Mouse (Mus musculus): ENCODE data around the gene Ndufb4. TPM values are rescaled to one million over a fixed set of nuclear protein-coding genes. Genes with fewer than 3 reads are reported as not detected.

Gene Ndufb4
- polyA plus RNA-seq, 1 experiment from 2014 or later: 49.1 TPM

- peaks cover 14% of the 10 kb centered on the region for H3K4me1 ChIP-seq (ENCODE audit: control insufficient read depth, insufficient read depth, low read length)
- H3K36me3 ChIP-seq (ENCODE audit: control insufficient read depth, insufficient read depth, low read length): no peaks in the 10 kb centered on the region
- H3K27me3 ChIP-seq (ENCODE audit: control insufficient read depth, insufficient read depth, low read depth, low read length): no peaks in the 10 kb centered on the region
- ATAC-seq: no peak
- WGBS: 82% methylated on average over 8 of the region's 8 CpGs
- H3K27ac ChIP-seq (ENCODE audit: low read length): no peak overlapping the region
- H3K4me2 ChIP-seq (ENCODE audit: low read length): no peak overlapping the region
- H3K4me3 ChIP-seq (ENCODE audit: low read depth, low read length): no peak overlapping the region
- H3K9me3 ChIP-seq (replicated peaks; ENCODE audit: control insufficient read depth, low read length, poor library complexity, severe bottlenecking): no peaks in the 10 kb centered on the region
- H3K9ac ChIP-seq (ENCODE audit: low read depth, low read length): no peak overlapping the region
These were observed 35.1 kb upstream of the Ndufb4 start for GRCm38 (mm10) chr16:37689251-37689926.

DNA sequence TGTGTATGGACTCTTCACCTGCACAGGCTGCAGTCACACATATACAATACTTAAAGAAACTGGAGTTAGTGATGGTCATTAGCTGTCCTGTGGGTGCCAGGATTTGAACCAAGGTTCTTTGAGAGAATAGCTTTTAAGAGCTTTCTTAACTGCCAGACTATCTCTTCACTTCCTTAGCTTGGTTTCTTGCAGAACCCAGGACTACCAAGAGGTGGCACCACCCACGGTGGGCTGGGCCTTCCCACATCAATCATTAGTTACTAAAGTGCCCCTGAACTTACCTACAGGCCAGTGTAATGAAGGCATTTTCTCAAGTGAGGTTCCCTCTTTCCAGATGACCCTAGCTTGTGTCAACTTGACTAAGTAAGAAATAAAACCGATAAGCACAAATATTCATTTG lies 33.9 kb upstream of the Ndufb4 start:
- Histone ChIP-seq H3K9ac (ENCODE audit: low read depth, low read length) (no peak overlapping the region), H3K27ac (ENCODE audit: low read length) (no peak overlapping the region), H3K9me3 (replicated peaks; ENCODE audit: control insufficient read depth, low read length, poor library complexity, severe bottlenecking) (no peaks in the 10 kb centered on the region), H3K4me1 (ENCODE audit: control insufficient read depth, insufficient read depth, low read length) (peaks cover 26% of the 10 kb centered on the region), H3K36me3 (ENCODE audit: control insufficient read depth, insufficient read depth, low read length) (no peaks in the 10 kb centered on the region), H3K4me2 (ENCODE audit: low read length) (no peak overlapping the region), H3K27me3 (ENCODE audit: control insufficient read depth, insufficient read depth, low read depth, low read length) (no peaks in the 10 kb centered on the region), H3K4me3 (ENCODE audit: low read depth, low read length) (no peak overlapping the region)
- ATAC-seq: no peak
- WGBS: 74% methylated on average over 2 of the region's 2 CpGs

DNA sequence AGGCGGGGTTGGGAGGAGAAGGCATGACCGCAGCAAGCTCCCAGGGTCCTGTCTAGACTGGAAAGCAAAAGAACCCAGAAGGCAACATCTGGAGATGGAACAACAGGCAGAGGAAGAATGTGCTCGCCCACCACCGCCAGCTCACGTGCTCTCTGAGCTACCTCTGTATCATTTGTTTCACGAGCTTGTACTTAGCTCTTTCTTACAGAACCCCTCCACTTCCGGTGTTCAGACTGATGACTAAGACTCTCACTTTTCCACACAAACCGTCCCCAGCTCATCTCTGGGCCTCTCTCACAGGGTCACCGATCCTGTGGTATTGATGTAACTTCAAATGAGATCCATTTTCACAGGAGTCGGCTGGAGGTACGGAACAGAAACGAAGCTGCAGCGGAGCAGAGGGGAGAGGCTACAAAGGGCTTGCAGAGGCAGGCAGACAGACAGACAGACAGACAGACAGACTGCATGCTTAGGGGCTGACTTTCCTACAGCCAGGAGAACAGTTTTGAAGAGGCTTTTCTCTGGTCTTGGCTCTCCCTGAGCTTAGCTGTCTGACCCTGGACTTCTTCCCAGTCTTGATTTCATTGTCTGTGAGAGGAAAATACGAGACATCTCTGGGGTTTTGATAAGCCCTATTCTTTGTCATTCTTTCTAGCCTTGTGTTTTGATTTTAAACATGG lies 33.2 kb upstream of the Ndufb4 start:
- Histone ChIP-seq H3K9me3 (replicated peaks; ENCODE audit: control insufficient read depth, low read length, poor library complexity, severe bottlenecking) (no peaks in the 10 kb centered on the region), H3K27me3 (ENCODE audit: control insufficient read depth, insufficient read depth, low read depth, low read length) (no peaks in the 10 kb centered on the region), H3K36me3 (ENCODE audit: control insufficient read depth, insufficient read depth, low read length) (no peaks in the 10 kb centered on the region), H3K4me2 (ENCODE audit: low read length) (no peak overlapping the region), H3K9ac (ENCODE audit: low read depth, low read length) (no peak overlapping the region), H3K27ac (ENCODE audit: low read length) (no peak overlapping the region), H3K4me3 (ENCODE audit: low read depth, low read length) (no peak overlapping the region), H3K4me1 (ENCODE audit: control insufficient read depth, insufficient read depth, low read length) (peaks cover 32% of the 10 kb centered on the region)
- no peak for ATAC-seq
- WGBS: 61% methylated on average over 14 of the region's 14 CpGs

GRCm38 (mm10) chr16:37686834-37687233 lies 32.6 kb upstream of the Ndufb4 start:
- Histone ChIP-seq H3K36me3 (ENCODE audit: control insufficient read depth, insufficient read depth, low read length) (no peaks in the 10 kb centered on the region), H3K27ac (ENCODE audit: low read length) (no peak overlapping the region), H3K27me3 (ENCODE audit: control insufficient read depth, insufficient read depth, low read depth, low read length) (no peaks in the 10 kb centered on the region), H3K9me3 (replicated peaks; ENCODE audit: control insufficient read depth, low read length, poor library complexity, severe bottlenecking) (no peaks in the 10 kb centered on the region), H3K4me1 (ENCODE audit: control insufficient read depth, insufficient read depth, low read length) (peaks cover 34% of the 10 kb centered on the region), H3K9ac (ENCODE audit: low read depth, low read length) (no peak overlapping the region), H3K4me2 (ENCODE audit: low read length) (no peak overlapping the region), H3K4me3 (ENCODE audit: low read depth, low read length) (no peak overlapping the region)
- ATAC-seq: no peak
- WGBS: 61% methylated on average over 12 of the region's 12 CpGs

GRCm38 (mm10) chr16:37685946-37686600 lies 31.8 kb upstream of the Ndufb4 start:
- Histone ChIP-seq H3K4me3 (ENCODE audit: low read depth, low read length) (no peak overlapping the region), H3K9me3 (replicated peaks; ENCODE audit: control insufficient read depth, low read length, poor library complexity, severe bottlenecking) (no peaks in the 10 kb centered on the region), H3K27ac (ENCODE audit: low read length) (peak overlapping the region; percentile 43), H3K4me2 (ENCODE audit: low read length) (no peak overlapping the region), H3K4me1 (ENCODE audit: control insufficient read depth, insufficient read depth, low read length) (peaks cover 34% of the 10 kb centered on the region), H3K36me3 (ENCODE audit: control insufficient read depth, insufficient read depth, low read length) (no peaks in the 10 kb centered on the region), H3K9ac (ENCODE audit: low read depth, low read length) (no peak overlapping the region), H3K27me3 (ENCODE audit: control insufficient read depth, insufficient read depth, low read depth, low read length) (no peaks in the 10 kb centered on the region)
- whole genome bisulfite sequencing: 48% methylated on average over 6 of the region's 6 CpGs
- no peak for ATAC-seq

DNA sequence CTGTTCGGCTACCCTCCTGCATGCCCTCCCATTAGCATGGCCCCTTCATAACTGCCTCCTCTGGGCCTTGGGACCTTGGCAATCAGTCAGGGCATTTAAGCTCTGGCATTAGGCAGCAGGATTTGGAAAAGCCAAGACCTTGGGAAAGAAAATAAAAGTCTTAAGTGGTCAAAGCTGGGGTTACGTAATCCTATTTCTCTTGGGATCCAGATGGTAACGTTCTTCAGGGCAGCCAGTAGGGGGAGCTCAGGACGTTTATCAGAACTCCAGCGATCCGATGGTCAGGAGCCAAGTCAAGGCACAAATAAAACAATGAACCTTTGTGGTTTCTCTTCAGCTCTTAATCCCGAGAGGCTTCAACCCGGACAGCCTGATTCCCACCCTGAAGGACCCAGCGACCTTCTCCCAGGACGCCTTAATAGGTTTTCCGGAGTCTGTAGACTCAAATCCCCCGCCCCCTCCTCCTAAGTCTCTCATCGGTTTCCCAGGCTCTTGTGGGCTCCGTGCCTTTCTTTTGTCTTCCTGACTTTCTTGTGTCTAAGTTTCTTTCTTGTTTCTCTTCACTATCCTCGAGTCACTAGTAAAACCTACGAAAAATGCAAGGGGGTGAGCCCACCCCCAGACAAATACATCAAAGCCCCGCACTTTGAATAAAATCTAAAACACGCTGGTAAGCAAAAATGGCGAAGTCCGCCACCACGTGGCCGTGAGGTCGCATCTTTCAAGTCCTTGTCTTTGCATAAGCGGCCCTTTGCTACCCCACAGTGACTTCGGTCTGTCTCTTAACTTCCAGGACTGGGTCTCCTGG lies 30.6 kb upstream of the Ndufb4 start:
- Histone ChIP-seq H3K36me3 (ENCODE audit: control insufficient read depth, insufficient read depth, low read length) (no peaks in the 10 kb centered on the region), H3K27me3 (ENCODE audit: control insufficient read depth, insufficient read depth, low read depth, low read length) (no peaks in the 10 kb centered on the region), H3K4me1 (ENCODE audit: control insufficient read depth, insufficient read depth, low read length) (peaks cover 34% of the 10 kb centered on the region), H3K9me3 (replicated peaks; ENCODE audit: control insufficient read depth, low read length, poor library complexity, severe bottlenecking) (no peaks in the 10 kb centered on the region), H3K4me3 (ENCODE audit: low read depth, low read length) (peak overlapping the region; percentile 43), H3K27ac (ENCODE audit: low read length) (peak overlapping the region; percentile 88), H3K4me2 (ENCODE audit: low read length) (peak overlapping the region; percentile 73), H3K9ac (ENCODE audit: low read depth, low read length) (peak overlapping the region; percentile 69)
- WGBS: under 1% methylated on average over 25 of the region's 25 CpGs
- ATAC-seq: peak; percentile 66

DNA sequence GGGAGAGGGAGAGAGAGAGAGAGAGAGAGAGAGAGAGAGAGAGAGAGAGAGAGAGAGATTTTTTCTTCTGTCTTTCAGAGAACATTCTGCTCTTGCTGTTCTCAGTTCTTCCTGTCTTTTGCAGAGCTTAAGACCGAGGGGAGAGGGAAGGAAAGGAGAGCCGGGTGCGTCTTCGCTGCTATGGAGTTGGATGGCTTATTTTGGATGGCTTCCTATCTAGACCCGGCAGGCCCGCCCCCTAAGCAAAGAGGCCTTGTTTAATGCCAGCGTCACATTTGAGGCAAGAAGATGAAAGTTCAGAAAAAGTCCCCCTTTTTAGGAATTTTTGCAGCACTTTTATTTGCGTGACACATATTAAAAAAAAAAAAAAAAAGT lies 30.0 kb upstream of the Ndufb4 start:
- ATAC-seq: peak; percentile 57
- Histone ChIP-seq H3K27me3 (ENCODE audit: control insufficient read depth, insufficient read depth, low read depth, low read length) (no peaks in the 10 kb centered on the region), H3K4me2 (ENCODE audit: low read length) (peak overlapping the region; percentile 73), H3K9me3 (replicated peaks; ENCODE audit: control insufficient read depth, low read length, poor library complexity, severe bottlenecking) (no peaks in the 10 kb centered on the region), H3K4me3 (ENCODE audit: low read depth, low read length) (peak overlapping the region; percentile 43; the same call in 1 of the 2 replicates), H3K36me3 (ENCODE audit: control insufficient read depth, insufficient read depth, low read length) (no peaks in the 10 kb centered on the region), H3K9ac (ENCODE audit: low read depth, low read length) (peak overlapping the region; percentile 69), H3K4me1 (ENCODE audit: control insufficient read depth, insufficient read depth, low read length) (peaks cover 34% of the 10 kb centered on the region), H3K27ac (ENCODE audit: low read length) (peak overlapping the region; percentile 88)
- 9% methylated on average over 8 of the region's 8 CpGs for WGBS

DNA sequence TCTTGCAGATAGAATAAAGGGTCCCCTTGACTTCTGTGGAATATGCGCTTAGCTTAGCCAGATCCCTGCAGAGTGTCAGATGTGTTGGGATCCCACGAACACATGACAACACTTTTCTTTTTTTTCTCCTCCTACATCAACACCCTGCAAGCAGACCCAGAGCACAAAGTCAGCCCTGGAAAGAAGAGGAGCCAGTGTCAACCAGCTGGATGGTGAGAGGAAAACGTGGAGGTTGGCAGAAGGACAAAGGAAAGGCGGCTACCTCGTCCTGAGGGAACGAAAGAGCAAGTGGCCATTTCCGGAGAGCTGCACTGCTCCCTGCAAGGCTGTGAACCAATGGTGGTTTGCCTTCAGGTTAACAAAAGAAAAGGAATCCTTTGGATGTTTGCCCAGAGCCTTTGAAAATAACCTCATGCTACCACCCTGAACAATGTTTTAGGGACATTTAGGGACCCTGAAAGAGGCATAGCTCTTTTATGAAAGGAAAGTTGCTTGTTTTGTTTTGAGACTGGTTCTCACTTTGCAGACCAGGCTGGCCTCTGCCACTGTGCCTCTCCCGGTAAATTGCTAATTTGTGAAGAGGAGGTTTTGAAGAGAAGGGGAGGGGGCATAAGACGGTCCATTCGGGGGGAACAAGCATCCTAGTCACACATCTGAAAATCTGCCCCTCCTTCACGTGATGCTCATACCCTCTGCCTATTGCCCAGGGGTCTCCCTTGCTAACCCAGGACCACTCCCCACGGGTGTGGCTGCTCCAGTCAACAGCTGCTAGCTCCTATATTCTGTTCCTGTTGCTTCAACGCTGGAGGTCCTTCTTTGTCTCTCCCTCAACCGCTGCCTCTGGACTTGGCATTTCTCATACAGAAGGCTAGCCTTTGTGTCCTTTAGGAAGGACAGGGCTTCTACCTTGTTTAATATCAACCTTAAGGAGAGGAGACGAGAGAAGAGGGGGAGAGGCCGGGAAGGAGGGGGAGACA lies 29.2 kb upstream of the Ndufb4 start:
- Histone ChIP-seq H3K4me1 (ENCODE audit: control insufficient read depth, insufficient read depth, low read length) (peaks cover 34% of the 10 kb centered on the region), H3K4me2 (ENCODE audit: low read length) (peak overlapping the region; percentile 73), H3K4me3 (ENCODE audit: low read depth, low read length) (no peak overlapping the region; the same call in 1 of the 2 replicates), H3K9me3 (replicated peaks; ENCODE audit: control insufficient read depth, low read length, poor library complexity, severe bottlenecking) (no peaks in the 10 kb centered on the region), H3K27me3 (ENCODE audit: control insufficient read depth, insufficient read depth, low read depth, low read length) (no peaks in the 10 kb centered on the region), H3K9ac (ENCODE audit: low read depth, low read length) (peak overlapping the region; percentile 69), H3K36me3 (ENCODE audit: control insufficient read depth, insufficient read depth, low read length) (no peaks in the 10 kb centered on the region), H3K27ac (ENCODE audit: low read length) (peak overlapping the region; percentile 88)
- ATAC-seq: peak; percentile 46
- 4% methylated on average over 16 of the region's 16 CpGs for WGBS

All from midbrain, embryonic 16.5 days (tissue).